In genomic region chr6:37414576-37414975, GRCm38 (mm10) we compare ENCODE assay signal across 10 mouse cellular contexts. TPM values are rescaled to one million over a fixed set of nuclear protein-coding genes. Genes with fewer than 3 reads are reported as not detected.
DNase-seq lines count a peak whose midpoint lies in the region; ATAC-seq and TF ChIP-seq lines count a peak whose summit lies in the region.
"Had no signal": no experiment of that assay in that cellular context is flagged by ENCODE, and none has a peak within 500 bp of the region (broad histone marks: within the 10 kb centered on the region; RNA-seq: fewer than 3 reads in every experiment).

No protein-coding gene starts in this region.

- no peak for TF ChIP-seq CTCF in intestine, postnatal 0 days (IDR thresholded peaks at IDR 0.05; ENCODE audit: low read depth)
- no peak for TF ChIP-seq CTCF in stomach, postnatal 0 days (IDR thresholded peaks at IDR 0.05; ENCODE audit: low read depth)

- H3K9ac ChIP-seq in intestine, embryonic 14.5 days (ENCODE audit: low read length), result no peak overlapping the region
- H3K9ac ChIP-seq in intestine, postnatal 0 days (ENCODE audit: low read depth, low read length), result no peak overlapping the region
- H3K9ac ChIP-seq in stomach, embryonic 14.5 days (replicated peaks; ENCODE audit: low read depth, low read length), result no peak overlapping the region
- no peak overlapping the region for H3K9ac ChIP-seq in stomach, postnatal 0 days (ENCODE audit: low read length)
- no peak overlapping the region for H3K9ac ChIP-seq in intestine, embryonic 16.5 days (ENCODE audit: low read depth, low read length)
- H3K9ac ChIP-seq: forebrain, embryonic 15.5 days; midbrain, embryonic 13.5 days had no signal

- peaks cover 37% of the 10 kb centered on the region for H3K4me1 ChIP-seq in intestine, embryonic 14.5 days (replicated peaks; ENCODE audit: control insufficient read depth, insufficient read depth, low read length)
- H3K4me1 ChIP-seq in intestine, postnatal 0 days (replicated peaks; ENCODE audit: control insufficient read depth, insufficient read depth, low read length), result peaks cover 7% of the 10 kb centered on the region
- H3K4me1 ChIP-seq in stomach, embryonic 14.5 days (ENCODE audit: control insufficient read depth, insufficient read depth, low read length), result peaks cover 36% of the 10 kb centered on the region
- H3K4me1 ChIP-seq in stomach, postnatal 0 days (replicated peaks; ENCODE audit: control insufficient read depth, insufficient read depth), result peaks cover 9% of the 10 kb centered on the region
- peaks cover 28% of the 10 kb centered on the region for H3K4me1 ChIP-seq in intestine, embryonic 16.5 days (ENCODE audit: control insufficient read depth, insufficient read depth, low read length)
- H3K4me1 ChIP-seq: forebrain, embryonic 15.5 days; midbrain, embryonic 13.5 days had no signal

- no peak overlapping the region for H3K4me2 ChIP-seq in intestine, embryonic 14.5 days (ENCODE audit: low read length)
- H3K4me2 ChIP-seq in intestine, postnatal 0 days (replicated peaks; ENCODE audit: low read depth), result no peak overlapping the region
- H3K4me2 ChIP-seq in stomach, embryonic 14.5 days (replicated peaks; ENCODE audit: low read depth, low read length), result no peak overlapping the region
- no peak overlapping the region for H3K4me2 ChIP-seq in stomach, postnatal 0 days (replicated peaks; ENCODE audit: low read depth)
- no peak overlapping the region for H3K4me2 ChIP-seq in intestine, embryonic 16.5 days (ENCODE audit: low read depth, low read length)
- H3K4me2 ChIP-seq: forebrain, embryonic 15.5 days; midbrain, embryonic 13.5 days had no signal

- peak overlapping the region; percentile 64 for H3K27ac ChIP-seq in intestine, embryonic 14.5 days (ENCODE audit: low read depth)
- no peak overlapping the region for H3K27ac ChIP-seq in intestine, postnatal 0 days (ENCODE audit: low read depth, low read length)
- peak overlapping the region; percentile 16; the same call in 1 of the 2 replicates for H3K27ac ChIP-seq in stomach, embryonic 14.5 days (ENCODE audit: low read length)
- H3K27ac ChIP-seq in stomach, postnatal 0 days (replicated peaks), result no peak overlapping the region
- H3K27ac ChIP-seq in intestine, embryonic 16.5 days (ENCODE audit: low read length), result peak overlapping the region; percentile 52; the same call in 1 of the 2 replicates
- H3K27ac ChIP-seq: forebrain, embryonic 15.5 days; midbrain, embryonic 13.5 days had no signal

- H3K4me3 ChIP-seq in intestine, embryonic 14.5 days (ENCODE audit: low read depth, low read length), result no peak overlapping the region
- H3K4me3 ChIP-seq in intestine, postnatal 0 days (ENCODE audit: low read depth, low read length), result no peak overlapping the region
- no peak overlapping the region for H3K4me3 ChIP-seq in stomach, embryonic 14.5 days (ENCODE audit: low read depth, low read length)
- H3K4me3 ChIP-seq in stomach, postnatal 0 days (ENCODE audit: low read depth, low read length), result no peak overlapping the region
- H3K4me3 ChIP-seq in intestine, embryonic 16.5 days (ENCODE audit: low read length), result no peak overlapping the region
- H3K4me3 ChIP-seq: forebrain, embryonic 15.5 days; midbrain, embryonic 13.5 days had no signal

- no peak for TF ChIP-seq EP300 in stomach, postnatal 0 days (optimal IDR thresholded peaks at IDR 0.05)

- WGBS in intestine, embryonic 14.5 days, result 85% methylated on average over 10 of the region's 10 CpGs
- 90% methylated on average over 10 of the region's 10 CpGs for WGBS in intestine, postnatal 0 days
- WGBS in stomach, embryonic 14.5 days, result 88% methylated on average over 10 of the region's 10 CpGs
- 91% methylated on average over 10 of the region's 10 CpGs for WGBS in stomach, postnatal 0 days
- 83% methylated on average over 10 of the region's 10 CpGs for whole genome bisulfite sequencing in intestine, embryonic 16.5 days

- no peak for DNase-seq in intestine, embryonic 14.5 days (ENCODE audit: low spot score)
- no peak for DNase-seq in stomach, postnatal 0 days (ENCODE audit: low spot score)
- DNase-seq: right cerebral cortex, postnatal 14 days had no signal

- H3K36me3 ChIP-seq in intestine, embryonic 14.5 days (ENCODE audit: control insufficient read depth, insufficient read depth, low read length), result 0 out of 2 replicates have a peak, but pooled peaks cover 4% of the 10 kb centered on the region
- 0 out of 2 replicates have a peak, but pooled peaks cover 3% of the 10 kb centered on the region for H3K36me3 ChIP-seq in intestine, postnatal 0 days (ENCODE audit: control insufficient read depth, insufficient read depth)
- H3K36me3 ChIP-seq in stomach, embryonic 14.5 days (ENCODE audit: control insufficient read depth, insufficient read depth, low read length), result peaks cover 3% of the 10 kb centered on the region; the same call in 1 of the 2 replicates
- H3K36me3 ChIP-seq in stomach, postnatal 0 days (ENCODE audit: control insufficient read depth, insufficient read depth, low read length), result no peaks in the 10 kb centered on the region
- H3K36me3 ChIP-seq in intestine, embryonic 16.5 days (ENCODE audit: control insufficient read depth, insufficient read depth, low read length), result no peaks in the 10 kb centered on the region
- H3K36me3 ChIP-seq: forebrain, embryonic 15.5 days; midbrain, embryonic 13.5 days had no signal

- no peak for ATAC-seq in intestine, embryonic 14.5 days (replicated peaks; ENCODE audit: low FRiP score, low TSS enrichment, low read depth)
- no peak for ATAC-seq in intestine, postnatal 0 days
- ATAC-seq in stomach, embryonic 14.5 days (ENCODE audit: insufficient number of reproducible peaks, insufficient read depth, low FRiP score, low read depth), result no peak
- no peak for ATAC-seq in stomach, postnatal 0 days (ENCODE audit: low FRiP score, low TSS enrichment)
- no peak for ATAC-seq in intestine, embryonic 16.5 days
- no peak for ATAC-seq in erythroid progenitor cell, adult 5-6 weeks (replicated peaks; ENCODE audit: low FRiP score, poor library complexity, severe bottlenecking)
- no peak for ATAC-seq in megakaryocyte progenitor cell, adult 5-6 weeks (replicated peaks; ENCODE audit: poor library complexity)
- ATAC-seq: forebrain, embryonic 15.5 days; midbrain, embryonic 13.5 days had no signal

- H3K9me3 ChIP-seq in intestine, embryonic 14.5 days (ENCODE audit: control insufficient read depth, low read length), result no peaks in the 10 kb centered on the region
- no peaks in the 10 kb centered on the region for H3K9me3 ChIP-seq in intestine, postnatal 0 days (ENCODE audit: control insufficient read depth)
- H3K9me3 ChIP-seq in stomach, embryonic 14.5 days (ENCODE audit: control insufficient read depth, low read depth, low read length), result no peaks in the 10 kb centered on the region
- H3K9me3 ChIP-seq in stomach, postnatal 0 days (ENCODE audit: control insufficient read depth, low read length), result no peaks in the 10 kb centered on the region
- H3K9me3 ChIP-seq in intestine, embryonic 16.5 days (ENCODE audit: control insufficient read depth, low read length), result no peaks in the 10 kb centered on the region
- H3K9me3 ChIP-seq: forebrain, embryonic 15.5 days; midbrain, embryonic 13.5 days had no signal

- H3K27me3 ChIP-seq in intestine, embryonic 14.5 days (replicated peaks; ENCODE audit: control insufficient read depth, insufficient read depth, low read length), result no peaks in the 10 kb centered on the region
- no peaks in the 10 kb centered on the region for H3K27me3 ChIP-seq in intestine, postnatal 0 days (replicated peaks; ENCODE audit: control insufficient read depth, insufficient read depth, low read length)
- H3K27me3 ChIP-seq in stomach, embryonic 14.5 days (ENCODE audit: control insufficient read depth, insufficient read depth, low read length), result no peaks in the 10 kb centered on the region
- H3K27me3 ChIP-seq in stomach, postnatal 0 days (ENCODE audit: control insufficient read depth, insufficient read depth, low read length), result no peaks in the 10 kb centered on the region
- H3K27me3 ChIP-seq in intestine, embryonic 16.5 days (replicated peaks; ENCODE audit: control insufficient read depth, insufficient read depth, low read length), result no peaks in the 10 kb centered on the region
- H3K27me3 ChIP-seq: forebrain, embryonic 15.5 days; midbrain, embryonic 13.5 days had no signal

RNA-seq across cellular contexts. Expression of gene Creb3l2, which starts 27.4 kb away (rescaled TPM):
- polyA plus RNA-seq in intestine, embryonic 14.5 days (2014; fragmentation: Nextera tagmentation; extraction: Ambion mirVana), result 22.9 and 23.9 TPM in 2 replicates
- 9.9 and 10.0 TPM in 2 replicates for polyA plus RNA-seq in intestine, postnatal 0 days (2015; fragmentation: Nextera tagmentation; extraction: Ambion mirVana)
- polyA plus RNA-seq in stomach, embryonic 14.5 days (2014; fragmentation: Nextera tagmentation; extraction: Ambion mirVana), result 28.7 and 29.6 TPM in 2 replicates
- polyA plus RNA-seq in stomach, postnatal 0 days (2015; fragmentation: Nextera tagmentation; extraction: Ambion mirVana), result 8.3 and 8.5 TPM in 2 replicates
- 13.4 and 13.9 TPM in 2 replicates for polyA plus RNA-seq in intestine, embryonic 16.5 days (2015; fragmentation: Nextera tagmentation; extraction: Ambion mirVana)
- total RNA-seq in erythroid progenitor cell, adult 5-6 weeks (2015; ENCODE audit: low replicate concordance), result 1.7 and 4.7 TPM in 2 replicates
- total RNA-seq in erythroid progenitor cell, adult 5-6 weeks (2017; ENCODE audit: low replicate concordance), result 0.38 and 1.4 TPM in 2 replicates
- total RNA-seq in megakaryocyte progenitor cell, adult 5-6 weeks (2015), result 9.3 and 11.2 TPM in 2 replicates
- total RNA-seq in megakaryocyte progenitor cell, adult 5-6 weeks (2017), result 2.2 and 2.9 TPM in 2 replicates

Comparison
In these comparisons a context has a peak if more than half of its experiments do, and no peak if none do; other contexts are left out.
1. H3K27ac ChIP-seq: peak in intestine, embryonic 14.5 days (single experiment), stomach, embryonic 14.5 days (single experiment) and intestine, embryonic 16.5 days (single experiment); none in intestine, postnatal 0 days (single experiment) and stomach, postnatal 0 days (single experiment).